Mouse (Mus musculus): ENCODE measurements around the gene Ugt8a.

The Ugt8a gene

DNA sequence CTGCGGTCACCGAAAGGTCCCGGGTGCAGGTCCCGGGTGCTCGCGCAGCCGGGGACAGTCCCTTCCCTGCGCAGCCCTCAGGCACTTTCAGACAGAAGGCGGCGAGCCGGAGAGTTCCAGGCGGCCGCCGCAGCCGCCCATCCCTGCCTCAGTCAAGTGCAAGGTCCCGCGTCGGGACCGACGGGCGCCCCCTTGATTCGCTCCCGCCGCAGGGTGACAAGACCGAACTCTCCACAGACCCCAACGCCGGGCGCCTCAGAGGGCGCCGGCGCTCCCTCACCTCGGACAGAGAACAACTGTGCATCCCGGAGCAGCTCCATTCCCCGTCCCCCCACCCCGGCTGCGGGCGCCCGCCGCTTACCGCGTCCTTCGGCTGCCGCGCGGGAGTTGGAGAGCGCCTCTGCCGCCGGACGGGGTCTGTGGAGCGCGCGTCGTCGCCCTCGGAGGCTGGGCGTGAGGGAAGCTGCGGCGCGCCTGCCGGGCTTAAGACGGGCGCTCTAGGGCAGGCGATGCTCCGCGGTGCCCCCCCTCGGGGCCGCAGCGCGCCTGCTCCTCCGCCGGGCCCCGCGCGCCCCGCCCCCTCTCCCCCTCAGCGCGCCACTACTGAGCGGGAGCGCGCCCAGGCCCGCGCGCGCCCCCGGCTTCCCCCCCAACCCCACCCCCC, at the start of gene Ugt8a:
Ugt8a (minus strand) TSS at position 528 of the 664 bp plus-strand sequence.
- DNase-seq (ENCODE audit: low spot score in 2 of 2) = no peak

DNA sequence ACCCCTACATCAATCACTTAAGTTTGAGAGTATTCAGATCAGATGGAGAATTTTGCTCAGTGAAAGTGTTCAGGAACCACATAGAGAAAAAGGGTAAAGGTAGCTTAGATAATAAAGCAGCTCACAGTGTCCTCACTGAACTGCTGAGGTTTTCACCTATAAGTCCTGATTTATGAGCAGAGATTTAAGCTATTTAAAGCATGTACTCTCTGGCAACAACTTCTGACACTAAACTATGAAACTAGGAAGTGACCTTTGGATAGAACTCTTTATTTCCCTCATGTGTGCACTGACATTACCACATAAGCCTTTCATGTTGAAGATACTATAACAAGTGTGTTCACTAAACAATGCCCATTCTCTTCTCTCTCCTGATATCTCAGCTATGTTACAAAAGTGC, 48.2 kb upstream of the Ugt8a start:
- no peak for DNase-seq (ENCODE audit: low spot score in 2 of 2)

DNA sequence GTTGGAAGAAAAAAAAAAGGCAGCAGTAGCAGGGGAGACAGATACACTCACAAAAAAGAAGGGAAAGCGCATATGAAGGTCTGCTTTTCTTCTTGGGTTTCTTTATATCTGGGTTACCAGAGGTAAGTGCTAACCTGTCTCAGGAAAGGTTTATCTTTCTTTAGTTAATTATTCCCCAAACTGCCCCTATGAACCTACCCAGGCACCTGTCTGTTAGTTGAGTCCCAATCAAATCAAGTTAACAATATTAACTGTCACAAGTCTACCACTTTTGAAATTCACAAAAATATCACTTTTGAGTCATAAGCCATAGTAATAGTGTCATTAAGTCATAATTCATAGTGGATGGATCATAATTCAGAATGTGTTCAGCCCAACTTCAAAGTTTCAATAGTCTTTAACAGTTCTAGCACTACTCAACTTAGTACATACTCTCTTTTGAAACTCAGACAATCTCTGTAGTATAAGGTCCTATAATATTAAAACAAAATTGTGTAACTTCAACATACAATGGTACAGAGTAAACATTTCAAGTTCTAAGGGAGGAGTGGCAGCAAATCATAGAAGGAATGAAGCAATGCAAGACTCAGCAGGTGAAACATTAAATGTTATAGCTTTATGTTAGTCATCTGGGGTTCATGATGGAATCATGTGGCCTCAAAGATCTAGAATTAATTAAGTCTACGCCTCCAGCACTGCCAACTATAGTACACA, 45.4 kb upstream of the Ugt8a start:
- DNase-seq (ENCODE audit: low spot score in 2 of 2) = no peak

DNA sequence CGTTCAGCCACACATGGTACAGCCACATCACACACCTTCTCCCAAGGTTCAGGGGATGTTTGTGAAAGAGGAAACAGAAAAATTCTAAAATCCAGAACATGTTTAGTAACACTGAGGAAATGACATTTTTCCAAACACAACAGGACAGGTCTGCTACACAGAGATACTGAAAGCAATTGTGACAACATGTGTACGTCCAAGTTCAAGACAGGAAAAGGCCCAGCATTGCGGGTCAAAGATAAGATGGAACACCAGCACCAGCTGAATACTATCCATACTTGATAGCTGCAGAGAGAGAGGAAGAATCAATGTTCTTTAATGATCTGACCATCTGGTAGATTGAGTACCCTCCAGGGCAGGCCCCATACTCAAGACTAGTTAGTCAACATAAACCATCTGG, 41.1 kb upstream of the Ugt8a start:
- no peak for DNase-seq (ENCODE audit: low spot score in 2 of 2)

DNA sequence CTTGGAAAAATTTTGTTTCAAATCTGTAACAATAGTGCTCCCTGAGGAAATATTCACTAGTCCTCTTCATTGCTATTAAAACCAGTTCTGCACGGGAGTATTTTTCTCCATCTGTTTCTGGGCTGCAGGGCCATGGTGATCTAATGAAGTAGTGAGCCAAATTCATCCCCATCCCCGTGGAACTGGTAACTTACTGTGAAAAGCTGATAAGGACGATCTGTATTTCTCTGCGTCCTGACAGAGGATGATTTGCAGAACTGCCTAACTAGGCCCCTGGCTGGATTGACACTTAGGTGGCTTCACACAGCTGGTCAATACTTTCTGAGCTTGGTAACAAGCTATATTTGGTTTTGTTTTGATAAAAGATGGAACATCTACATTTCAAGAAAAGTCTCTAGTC, 37.5 kb upstream of the Ugt8a start:
- no peak for DNase-seq (ENCODE audit: low spot score in 2 of 2)

DNA sequence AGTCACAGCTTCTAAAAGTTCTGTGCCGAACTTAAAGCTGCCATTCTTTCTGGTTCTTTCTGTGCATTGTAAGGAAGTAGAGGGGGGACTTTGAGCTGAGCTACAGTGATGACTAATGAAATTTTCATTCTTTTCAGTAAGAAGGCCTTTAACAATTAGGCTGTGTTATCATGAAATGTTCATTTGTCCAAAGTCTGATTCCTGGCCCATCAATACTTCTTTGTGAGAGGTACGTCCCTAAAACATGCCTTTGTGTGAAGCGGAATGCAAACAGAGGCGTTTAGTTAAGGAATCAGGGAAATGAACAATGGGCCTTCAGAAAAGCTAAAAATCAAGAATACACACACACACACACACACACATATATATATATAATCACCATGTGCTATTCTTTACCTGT, 31.0 kb upstream of the Ugt8a start:
- DNase-seq (ENCODE audit: low spot score in 2 of 2) = no peak

DNA sequence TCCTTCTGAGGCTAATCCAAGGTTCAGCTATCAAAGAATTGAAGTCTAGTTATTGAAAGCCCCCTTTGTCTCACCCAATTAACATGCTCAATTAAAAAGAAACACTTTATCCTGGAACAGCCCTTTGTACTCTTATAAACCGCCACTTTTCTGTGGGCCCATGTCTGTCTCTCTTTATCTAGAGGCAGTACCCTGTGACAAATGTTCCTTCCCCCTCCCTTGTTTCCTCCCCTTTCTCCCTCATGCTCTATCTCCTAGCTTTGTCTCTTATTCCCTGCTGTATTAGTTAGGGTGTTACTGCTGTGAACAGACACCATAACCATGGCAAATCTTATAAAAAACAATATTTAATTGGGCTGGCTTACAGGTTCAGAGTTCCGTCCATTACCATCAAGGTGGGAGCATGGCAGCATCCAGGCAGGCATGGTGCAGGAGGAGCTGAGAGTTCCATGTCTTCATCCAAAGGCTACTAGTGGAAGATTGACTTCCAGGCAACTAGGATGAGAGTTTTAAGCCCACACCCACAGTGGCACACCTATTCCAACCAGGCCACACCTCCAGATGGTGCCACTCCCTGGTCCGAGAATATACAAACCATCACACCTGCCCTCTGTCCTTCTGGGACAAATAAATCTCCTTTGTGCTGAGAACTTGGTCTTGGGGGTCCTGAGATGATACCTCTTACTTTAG, 17.9 kb upstream of the Ugt8a start:
- no peak for DNase-seq (ENCODE audit: low spot score in 2 of 2)

DNA sequence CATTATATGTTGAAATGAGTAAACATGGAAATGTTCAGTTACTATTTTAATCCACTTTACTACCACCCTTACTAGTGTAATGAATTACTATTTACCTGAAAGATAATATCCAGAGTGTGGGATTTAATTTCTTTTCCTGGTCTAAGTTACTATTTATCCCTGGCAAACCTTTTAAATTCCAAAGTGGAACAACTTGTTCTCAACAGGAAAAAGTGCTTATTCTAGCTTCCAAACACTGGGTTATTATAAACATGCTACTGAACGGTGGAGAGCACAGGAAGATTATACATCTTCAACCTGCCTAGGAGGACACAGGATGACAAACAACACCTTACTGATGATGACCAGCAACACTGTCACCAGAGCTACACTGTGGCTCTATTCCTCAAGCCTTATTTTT, 16.5 kb upstream of the Ugt8a start:
- DNase-seq (ENCODE audit: low spot score in 2 of 2) = no peak

DNA sequence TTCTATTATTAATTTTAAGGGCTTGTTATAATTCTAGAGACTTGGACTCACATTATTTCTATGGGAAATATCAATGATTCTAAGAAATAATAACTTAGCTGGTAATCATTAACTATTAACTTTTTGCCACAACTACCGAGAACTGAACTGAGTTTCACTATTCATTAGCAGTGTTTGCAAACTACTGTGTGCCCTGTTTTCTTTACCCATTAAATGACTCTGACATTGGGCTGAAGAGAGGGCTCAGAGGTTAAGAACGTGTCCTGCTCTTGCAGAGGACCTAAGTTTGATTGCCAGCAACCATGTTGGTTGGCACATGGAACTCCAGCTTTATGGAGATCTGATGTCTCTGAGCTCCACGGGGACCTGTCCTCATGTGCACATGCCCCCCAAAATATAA, 2.4 kb upstream of the Ugt8a start:
- no peak for DNase-seq (ENCODE audit: low spot score in 2 of 2)

DNA sequence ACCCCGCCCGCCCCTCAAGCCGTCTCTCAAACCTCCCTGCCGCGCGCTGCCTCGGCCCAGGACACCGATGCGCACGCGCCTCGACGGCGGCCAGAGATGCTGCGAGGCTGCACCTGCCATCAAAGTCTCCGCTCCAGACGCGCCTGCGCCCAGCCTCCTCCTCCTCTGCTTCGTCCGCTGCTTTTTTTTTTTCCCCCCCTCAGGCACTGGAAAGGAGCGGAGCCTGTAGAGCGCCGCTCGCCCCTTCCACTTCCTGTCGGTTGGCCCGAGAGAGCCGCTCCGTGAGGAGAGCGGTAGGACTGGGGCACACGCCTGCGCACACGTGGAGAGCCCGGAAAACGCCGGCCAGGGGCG, 314 bp upstream of the Ugt8a start:
- DNase-seq (ENCODE audit: low spot score in 2 of 2) = no peak

DNA sequence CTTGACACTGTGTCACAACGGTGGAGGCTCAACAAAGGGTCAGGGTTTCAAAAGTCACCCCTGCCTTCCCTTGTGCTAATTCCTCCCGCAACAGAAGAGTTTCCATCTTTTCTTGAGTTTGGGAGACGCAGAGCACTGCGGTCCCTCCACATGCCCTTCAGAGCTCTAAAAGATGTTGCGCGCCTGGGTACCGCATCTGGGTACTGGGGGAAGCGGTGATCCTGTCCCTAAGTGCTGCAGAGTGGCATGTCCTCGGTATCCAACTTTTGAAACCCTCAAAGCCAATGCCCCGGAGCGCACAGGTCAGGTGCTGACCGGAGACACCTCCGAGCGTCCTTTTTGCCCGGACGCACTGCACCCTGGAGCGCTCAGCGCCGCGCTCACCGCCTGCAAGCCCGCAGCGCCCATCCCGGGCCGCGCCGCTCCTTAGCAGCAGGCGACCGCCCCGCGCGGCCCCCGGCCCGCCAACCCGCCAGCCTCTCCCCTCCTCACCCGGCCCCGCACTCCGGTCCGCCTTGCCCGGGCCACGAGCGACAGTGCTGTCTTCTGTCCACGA, 805 bp downstream of the Ugt8a start:
- DNase-seq (ENCODE audit: low spot score in 2 of 2) = no peak

DNA sequence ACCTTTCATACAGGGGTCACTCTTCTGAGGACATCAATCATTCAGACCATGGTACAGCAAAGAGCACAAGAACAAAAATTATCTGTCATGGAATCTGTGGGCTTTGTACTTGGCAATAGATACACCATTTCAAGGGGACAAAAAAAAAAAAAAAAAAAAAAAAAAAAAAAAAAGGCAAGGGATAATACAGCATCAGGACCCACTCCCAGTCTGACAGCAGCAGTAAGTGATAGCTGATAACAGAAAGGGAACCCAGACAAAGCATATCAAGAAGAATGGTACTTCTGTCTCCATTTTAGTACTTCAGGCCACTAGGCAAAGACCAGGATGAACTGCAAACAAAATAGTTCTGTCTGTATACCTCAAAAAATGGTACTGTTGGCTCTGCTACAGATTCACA, 2.6 kb downstream of the Ugt8a start:
- no peak for DNase-seq (ENCODE audit: low spot score in 2 of 2)

DNA sequence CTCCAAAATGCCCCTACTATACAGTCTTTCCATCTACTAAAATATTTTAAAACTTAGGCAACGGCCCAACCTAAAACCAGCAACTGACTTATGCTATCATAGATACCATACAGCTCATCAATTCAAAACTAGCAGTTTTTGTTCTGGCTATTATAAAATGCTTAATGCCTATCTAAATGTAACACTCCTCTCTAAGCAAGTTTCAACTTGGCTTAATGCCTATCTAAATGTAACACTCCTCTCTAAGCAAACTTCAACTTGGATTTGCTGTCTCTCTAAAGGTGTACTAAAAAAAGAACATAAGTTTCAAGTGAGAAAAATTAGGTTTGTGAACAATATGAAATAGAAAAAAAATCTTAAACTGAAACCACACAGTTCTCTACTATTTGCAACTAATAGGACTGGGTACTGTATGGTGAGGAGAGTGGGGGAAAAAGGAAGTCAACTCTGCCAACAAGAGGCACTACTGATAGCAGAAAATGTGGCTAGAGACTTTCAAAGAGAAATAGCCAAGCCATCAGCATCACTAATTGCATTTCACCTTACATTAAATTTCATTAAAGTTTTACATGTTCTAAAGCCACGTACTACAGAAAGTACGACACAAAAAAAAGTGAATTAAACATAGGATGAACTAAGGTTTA, 5.7 kb downstream of the Ugt8a start:
- DNase-seq (ENCODE audit: low spot score in 2 of 2) = no peak

DNA sequence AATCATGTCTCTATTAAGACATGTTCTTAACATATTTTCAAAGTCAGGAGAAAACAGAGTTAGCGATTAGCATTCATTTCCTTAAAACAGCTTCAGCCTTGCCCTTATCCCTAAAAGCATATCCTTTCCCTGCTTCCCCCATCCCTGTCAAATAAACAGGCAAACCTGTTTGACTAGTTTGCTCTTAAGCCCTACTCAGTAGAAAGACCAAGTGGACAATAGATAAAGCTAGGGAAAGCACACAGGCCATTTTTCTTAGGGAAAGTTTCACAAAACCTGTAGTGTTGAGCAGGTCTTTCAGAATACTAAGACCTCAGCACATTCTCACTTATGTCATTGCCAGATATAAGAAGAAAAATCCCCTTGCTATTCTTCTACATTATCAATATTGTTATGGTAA, 7.4 kb downstream of the Ugt8a start:
- DNase-seq (ENCODE audit: low spot score in 2 of 2) = no peak

DNA sequence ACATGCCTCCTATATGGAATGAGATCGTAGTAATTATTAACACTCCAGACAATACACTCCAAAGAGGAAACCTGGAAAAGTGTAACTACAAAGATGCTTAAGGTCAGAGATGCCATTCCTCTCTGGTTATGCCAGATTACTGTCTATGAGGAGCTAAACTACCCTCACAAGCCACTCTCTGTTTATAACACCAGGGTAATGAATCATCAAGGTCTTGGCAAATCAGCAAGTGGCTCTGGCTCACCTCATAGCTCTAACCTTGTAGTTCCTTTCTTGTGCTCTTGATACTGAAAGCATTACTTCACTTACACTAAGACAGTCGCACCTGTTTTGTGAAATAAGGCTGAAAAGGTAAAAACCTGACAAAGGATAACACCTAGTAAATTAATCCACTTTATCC, 17.5 kb downstream of the Ugt8a start:
- no peak for DNase-seq (ENCODE audit: low spot score in 2 of 2)

DNA sequence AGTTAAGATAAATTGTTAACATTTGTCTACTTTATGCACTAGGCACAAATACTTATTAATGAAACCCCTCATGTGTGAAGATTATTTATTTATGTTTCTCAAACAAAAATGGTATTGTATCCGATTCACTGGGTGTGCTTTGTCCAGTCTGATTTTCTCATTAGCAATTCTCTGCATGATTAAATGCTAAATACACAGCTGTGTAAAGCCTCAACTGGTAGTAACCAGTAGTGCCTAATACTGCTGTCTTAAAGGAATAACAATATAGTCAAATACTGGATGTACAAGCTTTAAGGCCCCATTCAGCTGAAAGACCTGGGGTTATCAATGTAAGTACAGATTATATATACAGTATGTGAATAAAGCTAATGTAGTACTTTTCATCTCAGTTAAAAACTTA, 39.4 kb downstream of the Ugt8a start:
- no peak for DNase-seq (ENCODE audit: low spot score in 2 of 2)

DNA sequence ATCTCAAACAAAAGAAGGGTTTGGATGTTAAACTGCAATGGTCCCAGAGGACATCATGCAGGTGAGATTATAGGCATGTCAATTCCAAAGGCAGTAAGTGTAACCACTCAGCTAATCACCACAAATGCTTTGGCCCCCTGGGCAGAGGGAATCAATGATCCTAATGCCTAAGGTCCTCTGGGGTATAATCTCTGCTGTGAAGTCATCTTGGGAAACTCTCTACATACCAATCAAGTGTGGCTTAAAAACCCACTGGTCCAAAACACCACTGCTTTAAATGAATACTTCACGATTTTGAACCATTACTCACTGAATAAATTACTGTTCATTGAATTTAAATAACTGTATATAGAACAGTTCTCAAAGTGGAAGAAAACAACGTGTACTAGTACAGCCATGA, 51.3 kb downstream of the Ugt8a start:
- no peak for DNase-seq (ENCODE audit: low spot score in 2 of 2)

DNA sequence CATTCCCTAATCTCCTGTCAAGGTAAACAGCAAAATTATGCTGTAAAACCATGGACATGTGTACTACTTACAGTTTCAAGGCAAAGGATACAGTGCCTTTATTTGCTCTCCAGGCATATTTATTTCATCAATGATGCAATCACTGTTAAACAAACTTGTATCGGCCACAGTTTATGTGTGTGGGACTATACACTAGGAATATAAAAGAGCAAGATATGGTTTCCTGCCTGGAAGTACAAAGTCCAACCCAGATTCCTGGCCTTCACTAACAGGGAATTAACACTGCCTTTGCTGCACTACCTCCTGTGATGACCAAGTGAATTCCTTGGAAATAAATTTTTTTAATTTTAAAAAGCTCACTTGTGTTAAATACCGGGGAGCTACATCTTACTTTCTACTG, 53.5 kb downstream of the Ugt8a start:
- no peak for DNase-seq (ENCODE audit: low spot score in 2 of 2)

DNA sequence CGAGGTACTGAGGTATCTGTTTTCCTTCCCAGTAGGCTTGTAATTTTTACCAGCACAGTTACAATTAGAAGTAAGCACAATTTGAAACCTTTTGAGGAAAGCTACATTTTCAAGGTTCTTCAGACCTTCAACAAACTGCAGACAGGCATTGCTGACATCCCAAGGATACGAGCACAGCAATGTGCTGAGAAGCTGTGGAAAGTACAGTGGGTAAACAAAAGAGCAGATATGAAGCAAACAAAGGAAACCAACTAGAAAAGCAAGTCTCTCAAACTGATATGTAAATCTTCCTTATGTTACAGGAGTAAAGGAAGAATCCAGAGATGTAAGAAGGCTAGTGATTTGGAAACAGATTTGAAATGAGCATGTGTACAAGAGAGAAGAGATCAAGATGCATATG, 54.0 kb downstream of the Ugt8a start:
- no peak for DNase-seq (ENCODE audit: low spot score in 2 of 2)

DNA sequence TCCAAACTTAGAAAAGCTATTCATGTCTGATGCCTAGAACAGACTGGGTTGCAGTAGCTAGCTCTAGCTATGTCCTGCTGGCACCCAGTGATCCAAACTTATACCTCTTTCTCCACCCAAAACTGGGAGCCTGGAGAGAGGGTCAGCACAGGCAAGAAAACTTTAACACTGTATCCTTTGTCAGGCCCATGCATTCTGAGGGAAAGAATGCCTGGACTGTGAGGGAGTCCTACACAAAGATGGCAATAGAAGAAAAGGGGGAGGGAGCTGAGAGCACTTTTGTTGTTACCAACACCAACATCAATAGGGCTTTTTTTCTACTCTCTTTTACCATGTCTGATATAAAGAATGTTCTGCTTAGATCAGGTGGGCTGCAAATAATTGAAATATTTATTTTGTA, 55.4 kb downstream of the Ugt8a start:
- DNase-seq (ENCODE audit: low spot score in 2 of 2) = no peak

DNA sequence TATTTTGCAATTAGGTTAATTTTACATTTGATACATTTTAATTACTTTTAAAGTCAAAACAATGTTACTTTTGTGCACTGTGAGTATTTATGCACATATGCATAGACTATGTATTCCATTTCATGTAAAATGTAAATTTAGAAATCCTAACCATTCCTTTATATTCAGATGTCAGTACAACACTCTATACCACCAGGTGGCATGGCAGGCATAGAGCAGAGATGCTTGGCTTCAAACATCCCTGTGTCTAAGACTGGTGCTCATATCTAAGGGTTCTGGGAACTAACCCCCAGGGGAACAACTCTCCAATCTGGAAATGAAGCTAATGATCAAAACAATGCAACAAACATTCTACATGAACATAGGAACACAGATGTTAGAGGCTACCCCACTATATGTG, 56.6 kb downstream of the Ugt8a start:
- DNase-seq (ENCODE audit: low spot score in 2 of 2) = no peak

DNA sequence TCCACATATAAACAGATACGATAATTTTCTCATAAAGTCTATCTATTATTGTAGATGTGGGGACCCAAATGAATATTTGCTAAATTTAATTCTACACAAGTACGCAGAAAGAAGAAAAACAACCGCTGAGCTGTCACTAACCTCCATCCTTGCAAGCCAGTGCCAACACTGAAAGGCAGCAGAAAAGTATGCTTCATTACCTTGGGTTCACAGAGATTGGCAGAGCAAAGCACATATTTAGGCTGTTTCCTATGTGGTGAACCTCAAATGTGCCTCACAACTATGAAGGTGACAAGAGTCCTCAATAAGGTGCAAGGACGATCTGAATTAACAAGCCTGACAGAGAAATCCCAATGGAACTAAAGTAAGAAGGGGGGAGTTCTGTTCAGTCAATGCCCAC, 64.0 kb downstream of the Ugt8a start:
- DNase-seq (ENCODE audit: low spot score in 2 of 2) = no peak

DNA sequence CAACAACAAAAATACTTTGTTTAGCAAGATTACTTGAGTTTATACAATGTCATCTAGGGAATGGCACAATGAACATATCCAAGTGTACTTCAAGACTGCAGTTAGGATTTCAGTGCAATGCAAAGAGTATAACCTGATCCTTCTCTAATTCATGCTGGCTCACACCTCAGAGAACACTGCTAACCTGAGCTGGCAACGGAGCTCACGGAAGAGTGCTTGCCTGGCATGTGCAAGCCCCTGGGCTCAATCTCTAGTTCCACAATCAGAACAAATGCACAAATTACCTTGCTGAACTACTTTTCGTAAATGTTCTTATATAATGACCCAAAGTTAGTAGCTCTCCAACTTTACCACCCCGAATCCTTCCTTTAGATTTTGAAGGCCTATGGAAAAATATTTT, 68.5 kb downstream of the Ugt8a start:
- no peak for DNase-seq (ENCODE audit: low spot score in 2 of 2)
